Mouse (Mus musculus): ENCODE measurements around the gene Arap1. TPM values are rescaled to one million over a fixed set of nuclear protein-coding genes. Genes with fewer than 3 reads are reported as not detected.

The Arap1 gene
- polyA plus RNA-seq, 1 experiment from 2014 or later = 13.4 TPM

DNA sequence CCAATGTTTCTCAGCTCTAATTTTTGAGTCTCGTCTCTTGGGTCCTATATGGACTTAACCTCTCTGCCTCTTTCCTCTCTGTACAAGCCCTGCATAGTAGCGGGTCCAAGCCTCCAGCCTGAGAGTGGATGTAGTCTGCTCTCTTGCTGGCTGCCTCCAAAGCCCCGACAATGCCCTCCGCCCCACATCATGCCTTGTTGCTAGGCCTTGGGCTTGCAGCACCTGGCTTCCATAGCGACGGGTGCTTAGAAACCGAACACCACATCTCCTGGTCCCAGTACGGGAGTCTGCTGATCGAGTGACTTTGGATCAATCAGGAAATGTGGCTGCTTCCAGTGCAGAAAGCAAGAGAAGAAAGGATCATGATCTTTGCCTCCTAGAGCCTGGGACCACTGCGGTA lies 95.2 kb downstream of the Arap1 start:
- H3K4me2 ChIP-seq = no peak overlapping the region
- 0 out of 2 replicates have a peak, but pooled peaks cover 10% of the 10 kb centered on the region for H3K4me1 ChIP-seq
- H3K27me3 ChIP-seq = 0 out of 2 replicates have a peak, but pooled peaks cover 5% of the 10 kb centered on the region
- 62% methylated on average over 10 of the region's 10 CpGs for WGBS
- H3K4me3 ChIP-seq (replicated peaks) = no peak overlapping the region
- no peaks in the 10 kb centered on the region for H3K9me3 ChIP-seq
- ATAC-seq (ENCODE audit: low FRiP score) = no peak; the same call in 1 of the 2 replicates
- H3K36me3 ChIP-seq (replicated peaks) = no peaks in the 10 kb centered on the region
- H3K9ac ChIP-seq = no peak overlapping the region
- H3K27ac ChIP-seq = peak overlapping the region; percentile 25; the same call in 1 of the 2 replicates

GRCm38 (mm10) chr7:101444211-101444610 lies 96.3 kb downstream of the Arap1 start:
- no peak overlapping the region for H3K4me2 ChIP-seq
- H3K9ac ChIP-seq = no peak overlapping the region
- H3K27me3 ChIP-seq = 0 out of 2 replicates have a peak, but pooled peaks cover 5% of the 10 kb centered on the region
- no peak overlapping the region for H3K27ac ChIP-seq
- 81% methylated on average over 4 of the region's 4 CpGs for WGBS
- H3K4me1 ChIP-seq = 0 out of 2 replicates have a peak, but pooled peaks cover 5% of the 10 kb centered on the region
- no peak for ATAC-seq (ENCODE audit: low FRiP score)
- no peak overlapping the region for H3K4me3 ChIP-seq (replicated peaks)
- H3K9me3 ChIP-seq = no peaks in the 10 kb centered on the region
- no peaks in the 10 kb centered on the region for H3K36me3 ChIP-seq (replicated peaks)

DNA sequence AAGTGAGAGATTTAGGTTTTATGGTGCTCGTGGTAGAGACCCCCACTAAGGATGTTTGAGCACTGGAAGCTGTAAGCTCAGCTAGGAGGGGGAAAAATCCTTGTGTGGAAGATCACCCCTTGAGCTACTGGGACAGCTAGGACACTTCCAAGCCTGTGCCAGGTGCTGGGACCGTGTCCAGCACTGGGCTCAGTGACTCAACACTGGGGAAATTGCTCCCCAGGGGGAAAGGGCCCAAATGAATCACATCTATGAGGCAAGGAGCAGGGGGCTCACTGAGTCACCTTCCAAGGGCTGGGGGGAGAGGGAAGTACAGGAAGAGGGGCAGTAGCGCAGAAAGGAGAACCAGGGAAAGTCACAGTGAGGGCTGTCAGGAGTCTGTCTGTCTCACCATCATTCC lies 102.0 kb downstream of the Arap1 start:
- no peak overlapping the region for H3K4me2 ChIP-seq
- no peak overlapping the region for H3K27ac ChIP-seq
- H3K36me3 ChIP-seq (replicated peaks) = no peaks in the 10 kb centered on the region
- 0 out of 2 replicates have a peak, but pooled peaks cover 5% of the 10 kb centered on the region for H3K4me1 ChIP-seq
- peaks cover 43% of the 10 kb centered on the region for H3K27me3 ChIP-seq
- ATAC-seq (ENCODE audit: low FRiP score) = no peak
- 42% methylated on average over 3 of the region's 3 CpGs for WGBS
- no peak overlapping the region for H3K4me3 ChIP-seq (replicated peaks)
- no peak overlapping the region for H3K9ac ChIP-seq
- H3K9me3 ChIP-seq = no peaks in the 10 kb centered on the region

GRCm38 (mm10) chr7:101450422-101451401 lies 102.8 kb downstream of the Arap1 start:
- Histone ChIP-seq H3K36me3 (replicated peaks) (no peaks in the 10 kb centered on the region), H3K9ac (peak overlapping the region; percentile 69), H3K4me3 (replicated peaks) (peak overlapping the region; percentile 55), H3K4me2 (peak overlapping the region; percentile 87), H3K27ac (no peak overlapping the region), H3K4me1 (0 out of 2 replicates have a peak, but pooled peaks cover 5% of the 10 kb centered on the region), H3K27me3 (peaks cover 43% of the 10 kb centered on the region), H3K9me3 (no peaks in the 10 kb centered on the region)
- peak; percentile 86 for ATAC-seq (ENCODE audit: low FRiP score)
- under 1% methylated on average over 68 of the region's 68 CpGs for WGBS

- WGBS = 88% methylated on average over 3 of the region's 3 CpGs
- Histone ChIP-seq H3K9ac (no peak overlapping the region), H3K27me3 (peaks cover 38% of the 10 kb centered on the region)
Measured at GRCm38 (mm10) chr7:101452669-101453068, 104.8 kb downstream of the Arap1 start.

DNA sequence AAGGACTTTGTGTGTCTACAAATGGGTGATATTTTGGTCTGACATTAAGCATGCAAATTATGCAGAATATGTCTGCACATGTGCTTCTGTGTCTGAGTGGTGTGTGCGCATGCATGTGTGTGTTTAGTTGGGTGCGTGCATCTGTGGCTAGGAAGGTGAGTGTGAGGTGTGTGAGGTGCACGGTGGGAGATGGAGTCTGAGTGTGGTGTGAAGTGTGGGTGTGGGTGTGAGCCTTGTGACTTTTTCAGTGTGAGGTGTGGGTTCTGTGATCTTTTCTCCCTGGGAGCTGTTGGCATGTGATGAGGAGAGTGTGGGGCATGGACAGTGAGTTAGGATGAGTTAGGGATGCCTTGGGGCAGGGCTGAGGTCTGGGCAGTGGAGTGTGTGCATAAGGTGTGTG lies 105.4 kb downstream of the Arap1 start:
- 90% methylated on average over 3 of the region's 3 CpGs for WGBS
- ATAC-seq (ENCODE audit: low FRiP score) = no peak
- peak overlapping the region; percentile 13; the same call in 1 of the 2 replicates for H3K4me2 ChIP-seq

More at GRCm38 (mm10) chr7:101452669-101453068, 104.8 kb downstream of the Arap1 start:
- H3K36me3 ChIP-seq (replicated peaks) = no peaks in the 10 kb centered on the region
- H3K4me2 ChIP-seq = peak overlapping the region; percentile 13; the same call in 1 of the 2 replicates
- no peak overlapping the region for H3K27ac ChIP-seq
- no peak for ATAC-seq (ENCODE audit: low FRiP score)
- H3K4me3 ChIP-seq (replicated peaks) = no peak overlapping the region
- no peaks in the 10 kb centered on the region for H3K9me3 ChIP-seq
- 0 out of 2 replicates have a peak, but pooled peaks cover 8% of the 10 kb centered on the region for H3K4me1 ChIP-seq

DNA sequence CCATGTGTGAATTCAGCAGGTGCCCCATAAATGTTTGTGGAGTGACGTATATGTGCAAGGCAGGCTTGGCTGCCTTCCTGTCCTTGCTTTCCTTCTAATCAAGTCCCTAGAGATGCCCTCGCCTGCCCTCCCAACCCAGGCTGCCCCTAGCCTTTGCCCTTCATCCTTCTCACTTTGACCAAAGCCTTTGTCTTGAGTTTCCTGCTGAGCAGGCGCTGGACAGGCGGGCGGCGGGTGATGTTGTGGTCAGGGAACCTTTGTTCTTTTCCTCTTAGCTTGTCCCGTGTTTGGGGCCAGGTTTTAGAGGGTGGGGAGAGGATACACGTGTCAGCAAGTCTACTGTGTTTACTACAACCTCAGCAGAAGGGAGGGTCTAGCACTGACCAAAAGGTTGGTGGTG lies 105.9 kb downstream of the Arap1 start:
- 21% methylated on average over 8 of the region's 8 CpGs for WGBS
- H3K4me1 ChIP-seq = 0 out of 2 replicates have a peak, but pooled peaks cover 8% of the 10 kb centered on the region
- no peaks in the 10 kb centered on the region for H3K36me3 ChIP-seq (replicated peaks)
- H3K27me3 ChIP-seq = peaks cover 42% of the 10 kb centered on the region
- no peak overlapping the region for H3K27ac ChIP-seq
- H3K9me3 ChIP-seq = no peaks in the 10 kb centered on the region
- ATAC-seq (ENCODE audit: low FRiP score) = no peak
- H3K9ac ChIP-seq = no peak overlapping the region
- H3K4me2 ChIP-seq = no peak overlapping the region
- no peak overlapping the region for H3K4me3 ChIP-seq (replicated peaks)

More for the DNA sequence above, 105.4 kb downstream of the Arap1 start:
- Histone ChIP-seq H3K27me3 (peaks cover 39% of the 10 kb centered on the region), H3K9ac (no peak overlapping the region), H3K4me3 (replicated peaks) (no peak overlapping the region), H3K27ac (no peak overlapping the region), H3K4me1 (0 out of 2 replicates have a peak, but pooled peaks cover 8% of the 10 kb centered on the region), H3K9me3 (no peaks in the 10 kb centered on the region), H3K36me3 (replicated peaks) (no peaks in the 10 kb centered on the region)

DNA sequence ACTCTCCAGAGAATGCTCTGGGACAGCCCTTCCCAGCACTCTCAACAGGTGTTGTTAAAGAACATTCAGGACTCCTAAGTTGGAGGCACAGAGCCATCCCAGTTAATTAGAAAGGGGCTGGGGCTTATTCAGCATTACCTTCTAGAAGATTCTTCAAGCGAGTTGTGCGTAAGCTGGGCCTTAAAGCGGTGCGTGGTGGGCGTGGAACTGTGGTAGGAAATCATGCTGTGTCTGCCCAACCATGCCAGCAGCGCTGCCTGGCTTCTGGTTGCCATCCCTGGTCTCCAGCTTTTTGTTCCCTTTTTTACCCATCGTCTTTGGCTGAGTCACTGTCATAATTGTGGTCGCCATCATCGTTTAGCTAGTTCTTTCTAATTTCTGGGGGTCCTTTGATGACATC lies 106.6 kb downstream of the Arap1 start:
- 86% methylated on average over 9 of the region's 9 CpGs for WGBS
- peaks cover 41% of the 10 kb centered on the region for H3K27me3 ChIP-seq
- no peak overlapping the region for H3K4me2 ChIP-seq
- no peak overlapping the region for H3K27ac ChIP-seq
- H3K36me3 ChIP-seq (replicated peaks) = no peaks in the 10 kb centered on the region
- no peak for ATAC-seq (ENCODE audit: low FRiP score)
- no peak overlapping the region for H3K9ac ChIP-seq
- no peak overlapping the region for H3K4me3 ChIP-seq (replicated peaks)
- H3K9me3 ChIP-seq = no peaks in the 10 kb centered on the region
- 0 out of 2 replicates have a peak, but pooled peaks cover 8% of the 10 kb centered on the region for H3K4me1 ChIP-seq

- Histone ChIP-seq H3K9me3 (no peaks in the 10 kb centered on the region), H3K4me3 (replicated peaks) (no peak overlapping the region), H3K27me3 (peaks cover 34% of the 10 kb centered on the region), H3K4me2 (no peak overlapping the region), H3K4me1 (peaks cover 12% of the 10 kb centered on the region; the same call in 1 of the 2 replicates), H3K9ac (no peak overlapping the region), H3K36me3 (replicated peaks) (no peaks in the 10 kb centered on the region), H3K27ac (no peak overlapping the region)
- no peak for ATAC-seq (ENCODE audit: low FRiP score)
- 95% methylated on average over 6 of the region's 6 CpGs for WGBS
Measured at GRCm38 (mm10) chr7:101455141-101455540, 107.3 kb downstream of the Arap1 start.

DNA sequence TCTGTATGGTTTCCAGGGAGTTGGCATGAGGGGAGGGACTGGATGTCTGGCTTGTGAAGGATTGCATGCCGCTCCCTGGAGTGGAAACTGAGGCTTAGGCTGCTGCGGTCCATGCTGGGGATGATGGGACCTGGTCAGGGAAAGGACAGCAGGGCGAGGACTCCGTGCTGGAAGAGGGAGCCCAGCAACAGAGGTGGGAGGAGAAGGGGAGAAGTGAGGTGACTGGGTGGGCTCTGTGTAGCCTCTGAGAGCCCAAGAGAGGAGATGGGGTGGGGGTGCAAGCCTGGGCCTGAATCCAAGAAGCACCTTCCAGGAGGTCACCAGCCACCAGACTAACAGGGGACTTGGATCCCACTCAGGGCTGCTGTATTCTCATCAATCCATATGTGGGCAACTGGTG lies 108.5 kb downstream of the Arap1 start:
- H3K27me3 ChIP-seq = peaks cover 32% of the 10 kb centered on the region
- no peak overlapping the region for H3K9ac ChIP-seq
- no peak overlapping the region for H3K4me3 ChIP-seq (replicated peaks)
- H3K9me3 ChIP-seq = no peaks in the 10 kb centered on the region
- peaks cover 16% of the 10 kb centered on the region; the same call in 1 of the 2 replicates for H3K4me1 ChIP-seq
- no peak for ATAC-seq (ENCODE audit: low FRiP score)
- WGBS = 74% methylated on average over 4 of the region's 4 CpGs
- H3K4me2 ChIP-seq = no peak overlapping the region
- H3K36me3 ChIP-seq (replicated peaks) = no peaks in the 10 kb centered on the region
- H3K27ac ChIP-seq = no peak overlapping the region

DNA sequence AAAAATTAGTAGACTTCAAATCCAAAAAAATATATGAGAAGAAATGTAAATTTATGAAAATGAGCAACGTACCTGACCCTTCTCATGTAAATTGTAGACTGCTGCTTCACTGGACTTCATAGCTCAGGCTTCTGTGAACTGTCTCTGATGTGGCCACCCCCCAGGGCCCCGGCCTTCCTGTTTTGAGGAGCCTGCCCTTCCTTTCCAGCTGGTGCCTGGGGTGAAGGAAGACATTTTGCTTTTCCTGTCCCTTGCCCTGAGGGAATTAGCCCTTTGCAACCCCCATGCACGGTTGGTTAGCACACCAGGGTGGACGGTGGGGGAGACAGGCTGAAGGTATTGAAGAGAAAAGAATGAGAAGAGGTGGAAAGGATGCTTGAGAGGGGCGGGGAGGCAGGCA lies 108.9 kb downstream of the Arap1 start:
- Histone ChIP-seq H3K27me3 (peaks cover 28% of the 10 kb centered on the region), H3K9me3 (no peaks in the 10 kb centered on the region), H3K36me3 (replicated peaks) (no peaks in the 10 kb centered on the region), H3K9ac (no peak overlapping the region), H3K27ac (no peak overlapping the region), H3K4me3 (replicated peaks) (no peak overlapping the region), H3K4me2 (no peak overlapping the region), H3K4me1 (peaks cover 12% of the 10 kb centered on the region; the same call in 1 of the 2 replicates)
- no peak for ATAC-seq (ENCODE audit: low FRiP score)
- 30% methylated on average over 5 of the region's 5 CpGs for WGBS

GRCm38 (mm10) chr7:101457283-101457682 lies 109.4 kb downstream of the Arap1 start:
- peaks cover 23% of the 10 kb centered on the region for H3K27me3 ChIP-seq
- no peaks in the 10 kb centered on the region for H3K36me3 ChIP-seq (replicated peaks)
- WGBS = 69% methylated on average over 5 of the region's 5 CpGs
- ATAC-seq (ENCODE audit: low FRiP score) = no peak
- no peak overlapping the region for H3K4me2 ChIP-seq
- no peaks in the 10 kb centered on the region for H3K9me3 ChIP-seq
- no peak overlapping the region for H3K4me3 ChIP-seq (replicated peaks)
- no peak overlapping the region for H3K27ac ChIP-seq
- H3K9ac ChIP-seq = no peak overlapping the region
- peaks cover 14% of the 10 kb centered on the region for H3K4me1 ChIP-seq

Data from forebrain, embryonic 12.5 days (tissue).